Mouse (Mus musculus): ENCODE data around the gene Nop9. TPM values are rescaled to one million over a fixed set of nuclear protein-coding genes. Genes with fewer than 3 reads are reported as not detected.

Gene Nop9
- polyA plus RNA-seq, 1 experiment from 2014 or later, result 44.0 TPM

- ATAC-seq (ENCODE audit: low FRiP score, low TSS enrichment), result peak; percentile 53
- Histone ChIP-seq H3K27me3 (ENCODE audit: control insufficient read depth, insufficient read depth, low read length) (peaks cover 7% of the 10 kb centered on the region; the same call in 1 of the 2 replicates), H3K4me1 (ENCODE audit: control insufficient read depth, insufficient read depth, low read length) (peaks cover 12% of the 10 kb centered on the region), H3K27ac (ENCODE audit: low read depth, low read length) (peak overlapping the region; percentile 76), H3K9ac (ENCODE audit: low read depth, low read length) (peak overlapping the region; percentile 53), H3K4me3 (ENCODE audit: low read length) (peak overlapping the region; percentile 44), H3K9me3 (ENCODE audit: control insufficient read depth, low read length) (no peaks in the 10 kb centered on the region), H3K4me2 (replicated peaks; ENCODE audit: low read depth, low read length) (peak overlapping the region; percentile 66), H3K36me3 (ENCODE audit: control insufficient read depth, insufficient read depth, low read length) (no peaks in the 10 kb centered on the region)
- 1% methylated on average over 31 of the region's 31 CpGs for WGBS
These were observed 37.9 kb downstream of the Nop9 start for GRCm38 (mm10) chr14:55783171-55783957.

- Histone ChIP-seq H3K27me3 (ENCODE audit: control insufficient read depth, insufficient read depth, low read length) (peaks cover 7% of the 10 kb centered on the region; the same call in 1 of the 2 replicates), H3K4me1 (ENCODE audit: control insufficient read depth, insufficient read depth, low read length) (peaks cover 12% of the 10 kb centered on the region), H3K9ac (ENCODE audit: low read depth, low read length) (peak within 1 kb of the TSS; percentile 53), H3K36me3 (ENCODE audit: control insufficient read depth, insufficient read depth, low read length) (no peaks in the 10 kb centered on the region), H3K27ac (ENCODE audit: low read depth, low read length) (peak within 1 kb of the TSS; percentile 76), H3K9me3 (ENCODE audit: control insufficient read depth, low read length) (no peaks in the 10 kb centered on the region), H3K4me3 (ENCODE audit: low read length) (peak within 1 kb of the TSS; percentile 44), H3K4me2 (replicated peaks; ENCODE audit: low read depth, low read length) (peak within 1 kb of the TSS; percentile 66)
- 0 out of 2 replicates have a peak, but pooled peaks have one; percentile 16 for ATAC-seq (ENCODE audit: low FRiP score, low TSS enrichment)
- WGBS, result 3% methylated on average over 13 of the region's 13 CpGs
These were observed 38.4 kb downstream of the Nop9 start, which contains the start of gene Adcy4 for GRCm38 (mm10) chr14:55783958-55784235. Adcy4 (minus strand) TSS chr14:55784095.

- Histone ChIP-seq H3K4me2 (replicated peaks; ENCODE audit: low read depth, low read length) (no peak overlapping the region), H3K4me1 (ENCODE audit: control insufficient read depth, insufficient read depth, low read length) (peaks cover 12% of the 10 kb centered on the region), H3K4me3 (ENCODE audit: low read length) (no peak overlapping the region), H3K27me3 (ENCODE audit: control insufficient read depth, insufficient read depth, low read length) (peaks cover 7% of the 10 kb centered on the region; the same call in 1 of the 2 replicates), H3K27ac (ENCODE audit: low read depth, low read length) (no peak overlapping the region), H3K9ac (ENCODE audit: low read depth, low read length) (no peak overlapping the region), H3K9me3 (ENCODE audit: control insufficient read depth, low read length) (no peaks in the 10 kb centered on the region), H3K36me3 (ENCODE audit: control insufficient read depth, insufficient read depth, low read length) (no peaks in the 10 kb centered on the region)
- no peak for ATAC-seq (ENCODE audit: low FRiP score, low TSS enrichment)
- WGBS, result 39% methylated on average over 6 of the region's 6 CpGs
These were observed 39.7 kb downstream of the Nop9 start for GRCm38 (mm10) chr14:55785195-55785594.

- H3K9me3 ChIP-seq (ENCODE audit: control insufficient read depth, low read length), result no peaks in the 10 kb centered on the region
- peaks cover 9% of the 10 kb centered on the region for H3K4me1 ChIP-seq (ENCODE audit: control insufficient read depth, insufficient read depth, low read length)
These were observed 42.2 kb downstream of the Nop9 start for GRCm38 (mm10) chr14:55787731-55788130.

GRCm38 (mm10) chr14:55788256-55789050, 43.0 kb downstream of the Nop9 start, which contains the start of gene Ripk3:
Ripk3 (minus strand) TSS chr14:55788865.
- H3K9me3 ChIP-seq (ENCODE audit: control insufficient read depth, low read length), result no peaks in the 10 kb centered on the region
- H3K9ac ChIP-seq (ENCODE audit: low read depth, low read length), result peak within 1 kb of the TSS; percentile 40; the same call in 1 of the 2 replicates
- peaks cover 7% of the 10 kb centered on the region for H3K4me1 ChIP-seq (ENCODE audit: control insufficient read depth, insufficient read depth, low read length)
- 4% methylated on average over 40 of the region's 40 CpGs for WGBS
- no peaks in the 10 kb centered on the region for H3K27me3 ChIP-seq (ENCODE audit: control insufficient read depth, insufficient read depth, low read length)
- H3K4me3 ChIP-seq (ENCODE audit: low read length), result peak within 1 kb of the TSS; percentile 45
- peak; percentile 24; the same call in 1 of the 2 replicates for ATAC-seq (ENCODE audit: low FRiP score, low TSS enrichment)
- H3K4me2 ChIP-seq (replicated peaks; ENCODE audit: low read depth, low read length), result peak within 1 kb of the TSS; percentile 52
- no peak within 1 kb of the TSS for H3K27ac ChIP-seq (ENCODE audit: low read depth, low read length)
- H3K36me3 ChIP-seq (ENCODE audit: control insufficient read depth, insufficient read depth, low read length), result no peaks in the 10 kb centered on the region

More at GRCm38 (mm10) chr14:55787731-55788130, 42.2 kb downstream of the Nop9 start:
- peak overlapping the region; percentile 52 for H3K4me2 ChIP-seq (replicated peaks; ENCODE audit: low read depth, low read length)
- WGBS, result 27% methylated on average over 11 of the region's 11 CpGs
- peak overlapping the region; percentile 45 for H3K4me3 ChIP-seq (ENCODE audit: low read length)
- H3K27ac ChIP-seq (ENCODE audit: low read depth, low read length), result no peak overlapping the region
- no peaks in the 10 kb centered on the region for H3K27me3 ChIP-seq (ENCODE audit: control insufficient read depth, insufficient read depth, low read length)
- H3K9ac ChIP-seq (ENCODE audit: low read depth, low read length), result no peak overlapping the region
- no peak for ATAC-seq (ENCODE audit: low FRiP score, low TSS enrichment)
- no peaks in the 10 kb centered on the region for H3K36me3 ChIP-seq (ENCODE audit: control insufficient read depth, insufficient read depth, low read length)

GRCm38 (mm10) chr14:55793461-55793860, 48.0 kb downstream of the Nop9 start:
- H3K4me1 ChIP-seq (ENCODE audit: control insufficient read depth, insufficient read depth, low read length), result no peaks in the 10 kb centered on the region
- H3K9me3 ChIP-seq (ENCODE audit: control insufficient read depth, low read length), result no peaks in the 10 kb centered on the region
- H3K9ac ChIP-seq (ENCODE audit: low read depth, low read length), result no peak overlapping the region
- H3K4me3 ChIP-seq (ENCODE audit: low read length), result no peak overlapping the region
- H3K27me3 ChIP-seq (ENCODE audit: control insufficient read depth, insufficient read depth, low read length), result no peaks in the 10 kb centered on the region
- no peaks in the 10 kb centered on the region for H3K36me3 ChIP-seq (ENCODE audit: control insufficient read depth, insufficient read depth, low read length)
- WGBS, result 55% methylated on average over 2 of the region's 2 CpGs
- ATAC-seq (ENCODE audit: low FRiP score, low TSS enrichment), result no peak
- no peak overlapping the region for H3K4me2 ChIP-seq (replicated peaks; ENCODE audit: low read depth, low read length)
- H3K27ac ChIP-seq (ENCODE audit: low read depth, low read length), result no peak overlapping the region

GRCm38 (mm10) chr14:55793946-55794345, 48.5 kb downstream of the Nop9 start:
- 70% methylated on average over 2 of the region's 2 CpGs for WGBS
- H3K27me3 ChIP-seq (ENCODE audit: control insufficient read depth, insufficient read depth, low read length), result no peaks in the 10 kb centered on the region
- no peak overlapping the region for H3K4me2 ChIP-seq (replicated peaks; ENCODE audit: low read depth, low read length)
- no peak overlapping the region for H3K27ac ChIP-seq (ENCODE audit: low read depth, low read length)
- H3K36me3 ChIP-seq (ENCODE audit: control insufficient read depth, insufficient read depth, low read length), result no peaks in the 10 kb centered on the region
- no peak overlapping the region for H3K9ac ChIP-seq (ENCODE audit: low read depth, low read length)
- H3K4me1 ChIP-seq (ENCODE audit: control insufficient read depth, insufficient read depth, low read length), result no peaks in the 10 kb centered on the region
- H3K9me3 ChIP-seq (ENCODE audit: control insufficient read depth, low read length), result no peaks in the 10 kb centered on the region
- no peak for ATAC-seq (ENCODE audit: low FRiP score, low TSS enrichment)
- H3K4me3 ChIP-seq (ENCODE audit: low read length), result no peak overlapping the region

GRCm38 (mm10) chr14:55795380-55796163, 50.1 kb downstream of the Nop9 start:
- no peak overlapping the region for H3K4me2 ChIP-seq (replicated peaks; ENCODE audit: low read depth, low read length)
- no peaks in the 10 kb centered on the region for H3K4me1 ChIP-seq (ENCODE audit: control insufficient read depth, insufficient read depth, low read length)
- no peak overlapping the region for H3K9ac ChIP-seq (ENCODE audit: low read depth, low read length)
- H3K36me3 ChIP-seq (ENCODE audit: control insufficient read depth, insufficient read depth, low read length), result no peaks in the 10 kb centered on the region
- H3K9me3 ChIP-seq (ENCODE audit: control insufficient read depth, low read length), result no peaks in the 10 kb centered on the region
- H3K27me3 ChIP-seq (ENCODE audit: control insufficient read depth, insufficient read depth, low read length), result no peaks in the 10 kb centered on the region
- 78% methylated on average over 15 of the region's 15 CpGs for WGBS
- no peak overlapping the region for H3K27ac ChIP-seq (ENCODE audit: low read depth, low read length)
- no peak overlapping the region for H3K4me3 ChIP-seq (ENCODE audit: low read length)
- no peak for ATAC-seq (ENCODE audit: low FRiP score, low TSS enrichment)

Measured in kidney, embryonic 14.5 days (tissue).